In genomic region chr8:13466989-13467388, GRCm38 (mm10) we compare ENCODE assay signal across 10 mouse cellular contexts. TPM values are rescaled to one million over a fixed set of nuclear protein-coding genes. Genes with fewer than 3 reads are reported as not detected.
A peak's percentile ranks its signal among the peaks of the same experiment; 100 is the strongest.
DNase-seq lines count a peak whose midpoint lies in the region; ATAC-seq and TF ChIP-seq lines count a peak whose summit lies in the region.
"Had no signal": no experiment of that assay in that cellular context is flagged by ENCODE, and none has a peak within 500 bp of the region (broad histone marks: within the 10 kb centered on the region; RNA-seq: fewer than 3 reads in every experiment).

No protein-coding gene starts in this region.

- no peaks in the 10 kb centered on the region for H3K27me3 ChIP-seq in kidney, embryonic 15.5 days
- H3K27me3 ChIP-seq in thymus, adult 2 months (ENCODE audit: control insufficient read depth, insufficient read depth, low read length), result no peaks in the 10 kb centered on the region
- no peaks in the 10 kb centered on the region for H3K27me3 ChIP-seq in limb, embryonic 10.5 days (ENCODE audit: low read depth, poor library complexity, severe bottlenecking)
- H3K27me3 ChIP-seq: forebrain, embryonic 12.5 days had no signal

- 45% methylated on average over 5 of the region's 5 CpGs for WGBS in kidney, embryonic 15.5 days
- WGBS in thymus, adult 2 months, result 67% methylated on average over 5 of the region's 5 CpGs
- 68% methylated on average over 5 of the region's 5 CpGs for WGBS in limb, embryonic 10.5 days

- no peak for TF ChIP-seq POLR2A in thymus, adult 2 months (IDR thresholded peaks at IDR 0.05; ENCODE audit: control insufficient read depth, extremely low read depth, insufficient read depth, low read length, poor library complexity)

- TF ChIP-seq CTCF in thymus, adult 2 months (IDR thresholded peaks at IDR 0.05; ENCODE audit: borderline replicate concordance, control insufficient read depth, extremely low read depth, insufficient read depth, low read length, poor library complexity), result 0 out of 2 replicates have a peak, but pooled peaks have one; percentile 18

- no peak overlapping the region for H3K9ac ChIP-seq in kidney, embryonic 15.5 days
- H3K9ac ChIP-seq: forebrain, embryonic 12.5 days had no signal

- peaks cover 22% of the 10 kb centered on the region for H3K4me1 ChIP-seq in kidney, embryonic 15.5 days
- no peaks in the 10 kb centered on the region for H3K4me1 ChIP-seq in thymus, adult 2 months (replicated peaks; ENCODE audit: control insufficient read depth, insufficient read depth, low read length)
- peaks cover 3% of the 10 kb centered on the region; the same call in 1 of the 2 replicates for H3K4me1 ChIP-seq in limb, embryonic 10.5 days
- H3K4me1 ChIP-seq: forebrain, embryonic 12.5 days had no signal

- H3K27ac ChIP-seq in kidney, embryonic 15.5 days, result no peak overlapping the region
- no peak overlapping the region for H3K27ac ChIP-seq in thymus, adult 2 months (ENCODE audit: control insufficient read depth, insufficient read depth, low read length)
- no peak overlapping the region for H3K27ac ChIP-seq in limb, embryonic 10.5 days
- H3K27ac ChIP-seq: forebrain, embryonic 12.5 days had no signal

- H3K36me3 ChIP-seq in kidney, embryonic 15.5 days, result no peaks in the 10 kb centered on the region
- H3K36me3 ChIP-seq in thymus, adult 2 months (ENCODE audit: control insufficient read depth, insufficient read depth, low read length), result no peaks in the 10 kb centered on the region
- H3K36me3 ChIP-seq in limb, embryonic 10.5 days, result no peaks in the 10 kb centered on the region
- H3K36me3 ChIP-seq: forebrain, embryonic 12.5 days had no signal

- H3K9me3 ChIP-seq in kidney, embryonic 15.5 days (replicated peaks), result no peaks in the 10 kb centered on the region
- H3K9me3 ChIP-seq in limb, embryonic 10.5 days (replicated peaks), result no peaks in the 10 kb centered on the region
- H3K9me3 ChIP-seq: forebrain, embryonic 12.5 days; megakaryocyte, embryonic 14.5 days had no signal

- peak; percentile 65 to 69 for DNase-seq in cerebellum, postnatal 10 days
- DNase-seq in cerebellum, adult 11 months, result no peak
- DNase-seq in kidney, postnatal 10 days, result peak; percentile 49
- DNase-seq in thymus, adult 2 months, result peak; percentile 30
- no peak for DNase-seq in thymus, postnatal 0 days (ENCODE audit: low spot score)
- DNase-seq in limb, embryonic 10.5 days (ENCODE audit: low spot score), result no peak
- no peak for DNase-seq in frontal cortex, postnatal 14 days (ENCODE audit: low spot score in 2 of 2)

- no peak overlapping the region for H3K4me2 ChIP-seq in kidney, embryonic 15.5 days
- H3K4me2 ChIP-seq: forebrain, embryonic 12.5 days had no signal

- no peak for ATAC-seq in kidney, embryonic 15.5 days (replicated peaks; ENCODE audit: low FRiP score)

- H3K4me3 ChIP-seq in kidney, embryonic 15.5 days (replicated peaks), result no peak overlapping the region
- H3K4me3 ChIP-seq in thymus, adult 2 months (ENCODE audit: control insufficient read depth, insufficient read depth, low read length), result no peak overlapping the region
- no peak overlapping the region for H3K4me3 ChIP-seq in limb, embryonic 10.5 days
- H3K4me3 ChIP-seq: forebrain, embryonic 12.5 days; megakaryocyte, embryonic 14.5 days had no signal

RNA-seq across cellular contexts. Expression of gene Gas6, which starts 27.3 kb away (rescaled TPM):
- polyA plus RNA-seq in kidney, embryonic 15.5 days (2015; fragmentation: Nextera tagmentation; extraction: Ambion mirVana), result 52.2 and 55.3 TPM in 2 replicates
- 131 and 163 TPM in 2 replicates for polyA plus RNA-seq in thymus, adult 2 months (2012; rRNA removed)
- 169 and 187 TPM in 2 replicates for polyA plus RNA-seq in thymus, postnatal 0 days (2015; fragmentation: Nextera tagmentation; extraction: Ambion mirVana)
- 3.4 and 4.3 TPM in 2 replicates for polyA plus RNA-seq in limb, embryonic 10.5 days (2016; fragmentation: Nextera tagmentation; extraction: Ambion mirVana)

RNA-seq across cellular contexts. Expression of gene Tmem255b, which starts 32.0 kb away (rescaled TPM):
- 0.62 and 1.2 TPM in 2 replicates for polyA plus RNA-seq in kidney, embryonic 15.5 days (2015; fragmentation: Nextera tagmentation; extraction: Ambion mirVana)
- polyA plus RNA-seq in thymus, adult 2 months (2012; rRNA removed), result 4.8 and 5.5 TPM in 2 replicates
- 0.55 and 0.99 TPM in 2 replicates for polyA plus RNA-seq in thymus, postnatal 0 days (2015; fragmentation: Nextera tagmentation; extraction: Ambion mirVana)
- polyA plus RNA-seq in limb, embryonic 10.5 days (2016; fragmentation: Nextera tagmentation; extraction: Ambion mirVana), result 0.29 and 0.40 TPM in 2 replicates

Comparison
In these comparisons a context has a peak if more than half of its experiments do, and no peak if none do; other contexts are left out.
1. DNase-seq: peak in cerebellum, postnatal 10 days (2 of 2), kidney, postnatal 10 days (single experiment) and thymus, adult 2 months (single experiment); none in cerebellum, adult 11 months (single experiment), thymus, postnatal 0 days (single experiment), limb, embryonic 10.5 days (single experiment) and frontal cortex, postnatal 14 days (0 of 2).